Mouse (Mus musculus) olfactory bulb, adult 2 months (tissue): ENCODE measurements around the gene Rps19.

Experiments
- CTCF ChIP-seq: fragments of 200-500 bp; IDR thresholded peaks from 2 replicates; pipeline ENCODE4 v1.5.1; 2012; ENCODE audit warnings: low read depth, mild to moderate bottlenecking, low read length, moderate library complexity; ENCODE audit not compliant: insufficient read depth
- POLR2A ChIP-seq: fragments of 200-500 bp; IDR thresholded peaks from 2 replicates; pipeline ENCODE4 v1.6.1; 2012; ENCODE audit warnings: mild to moderate bottlenecking, low read depth, low read length, moderate library complexity; ENCODE audit not compliant: insufficient read depth

DNA sequence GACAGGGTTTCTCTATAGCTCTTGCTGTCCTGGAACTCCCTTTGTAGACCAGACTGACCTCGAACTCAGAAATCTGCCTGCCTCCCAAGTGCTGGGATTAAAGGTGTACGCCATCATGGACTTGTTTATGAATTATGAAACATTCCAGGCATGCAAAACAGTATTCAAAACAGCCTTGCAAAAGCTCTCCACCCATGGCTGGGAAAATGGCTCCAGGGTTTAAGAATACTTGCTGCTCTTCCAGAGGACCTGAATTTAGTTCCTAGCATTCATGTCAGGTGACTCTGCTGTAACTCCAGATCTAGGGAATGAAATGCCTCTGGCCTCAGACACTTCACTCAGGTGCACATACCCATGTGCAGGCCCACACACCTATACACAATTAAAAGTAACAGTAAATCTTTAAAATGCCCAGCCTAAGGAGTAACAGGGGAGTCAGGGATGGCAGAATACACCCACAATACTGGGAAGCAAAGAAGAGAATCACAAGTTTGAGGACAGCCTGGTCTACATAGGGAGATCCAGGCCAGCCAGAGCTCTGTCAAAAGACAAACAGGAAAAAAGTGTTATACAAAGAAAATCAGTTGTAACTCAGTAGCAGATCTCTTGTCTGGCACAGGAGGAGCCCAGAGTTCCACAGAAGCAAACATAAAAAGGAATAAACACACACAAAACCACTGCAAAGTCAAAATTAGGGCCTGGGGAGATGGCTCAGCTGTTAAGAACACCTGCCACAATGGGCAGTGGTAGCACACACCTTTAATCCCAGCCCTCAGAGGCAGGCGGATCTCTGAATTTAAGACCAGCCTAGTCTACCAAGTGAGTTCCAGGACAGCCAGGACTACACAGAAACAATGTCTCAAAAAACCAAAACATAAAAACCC, 7.3 kb downstream of the Rps19 start:
- no peak for TF ChIP-seq POLR2A
- no peak for TF ChIP-seq CTCF
